Mouse (Mus musculus): ENCODE data around the gene Gm10959. TPM values are rescaled to one million over a fixed set of nuclear protein-coding genes. Genes with fewer than 3 reads are reported as not detected.

Gm10959 gene
- polyA plus RNA-seq, 1 experiment, result not detected

DNA sequence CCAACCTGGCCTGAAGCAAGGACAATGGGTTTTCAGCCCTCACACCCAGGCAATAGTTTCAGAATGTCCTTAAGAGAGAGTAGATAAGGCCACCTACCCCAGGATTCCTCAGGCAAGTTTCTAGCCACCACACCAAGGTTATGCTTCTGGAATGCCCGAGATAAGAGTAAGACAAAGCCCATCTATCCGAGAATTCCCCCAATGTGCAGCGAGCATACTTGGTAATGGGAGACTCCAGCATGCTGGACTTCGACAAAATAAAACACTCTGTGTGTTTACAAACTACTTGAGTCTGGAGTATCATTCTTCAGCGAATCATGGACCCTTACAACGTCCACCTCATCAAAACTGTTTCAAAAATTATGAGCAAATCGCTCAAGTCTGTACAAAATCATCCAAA, 4.0 kb upstream of the Gm10959 start:
- TF ChIP-seq GATA1 (IDR thresholded peaks at IDR 0.05; ENCODE audit: borderline replicate concordance, low read length) (no peak), FLI1 (IDR thresholded peaks at IDR 0.05; ENCODE audit: low read length) (no peak)
- Histone ChIP-seq H3K4me3 (replicated peaks) (no peak overlapping the region), H3K4me1 (peaks cover 44% of the 10 kb centered on the region), H3K36me3 (replicated peaks; ENCODE audit: low read length) (peaks cover 17% of the 10 kb centered on the region), H3K9me3 (no peaks in the 10 kb centered on the region), H3K27me3 (replicated peaks) (no peaks in the 10 kb centered on the region)

DNA sequence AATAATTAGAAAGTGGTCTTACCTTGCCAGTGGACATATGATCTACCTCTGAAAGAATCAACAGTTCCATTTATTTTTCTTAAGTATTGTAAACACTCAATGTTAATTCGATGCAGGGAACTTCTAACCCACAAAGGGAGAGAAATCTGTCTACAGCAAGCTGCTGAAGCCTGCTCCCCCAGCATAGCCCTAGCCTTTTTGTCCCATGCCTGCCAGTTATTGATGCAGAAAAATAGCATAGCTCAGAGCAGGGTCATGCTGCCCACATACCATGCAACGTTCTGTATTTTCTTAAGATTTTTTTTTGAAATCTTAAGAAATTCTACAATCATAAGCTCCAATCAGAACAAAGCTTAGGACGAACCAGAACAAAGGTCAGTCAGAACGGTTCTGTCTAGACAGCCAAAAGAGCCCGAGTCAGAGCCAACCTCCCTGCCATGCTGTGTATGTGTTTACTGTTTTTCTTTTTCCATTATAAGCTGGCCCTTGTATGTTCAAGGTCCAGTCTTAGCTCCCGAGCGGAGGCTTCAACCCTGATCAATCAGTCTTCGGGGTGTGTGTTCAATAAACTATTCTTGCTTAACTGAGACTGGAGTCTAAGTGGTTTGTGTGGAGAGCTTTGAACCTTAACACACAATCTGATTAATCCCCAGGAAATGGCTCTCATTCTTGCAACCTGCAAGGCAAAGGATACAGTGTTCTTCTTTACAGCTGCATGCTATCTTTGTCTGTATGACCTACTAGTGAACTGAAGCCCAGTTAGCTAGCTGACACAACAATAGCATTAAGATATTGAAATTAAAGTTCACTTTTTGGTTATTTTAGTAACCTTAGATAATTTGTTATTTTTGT, 2.7 kb upstream of the Gm10959 start:
- Histone ChIP-seq H3K4me1 (peaks cover 44% of the 10 kb centered on the region), H3K9me3 (no peaks in the 10 kb centered on the region), H3K4me3 (replicated peaks) (no peak overlapping the region), H3K27me3 (replicated peaks) (no peaks in the 10 kb centered on the region), H3K36me3 (replicated peaks; ENCODE audit: low read length) (peaks cover 9% of the 10 kb centered on the region)
- TF ChIP-seq GATA1 (IDR thresholded peaks at IDR 0.05; ENCODE audit: borderline replicate concordance, low read length) (no peak), FLI1 (IDR thresholded peaks at IDR 0.05; ENCODE audit: low read length) (no peak)

DNA sequence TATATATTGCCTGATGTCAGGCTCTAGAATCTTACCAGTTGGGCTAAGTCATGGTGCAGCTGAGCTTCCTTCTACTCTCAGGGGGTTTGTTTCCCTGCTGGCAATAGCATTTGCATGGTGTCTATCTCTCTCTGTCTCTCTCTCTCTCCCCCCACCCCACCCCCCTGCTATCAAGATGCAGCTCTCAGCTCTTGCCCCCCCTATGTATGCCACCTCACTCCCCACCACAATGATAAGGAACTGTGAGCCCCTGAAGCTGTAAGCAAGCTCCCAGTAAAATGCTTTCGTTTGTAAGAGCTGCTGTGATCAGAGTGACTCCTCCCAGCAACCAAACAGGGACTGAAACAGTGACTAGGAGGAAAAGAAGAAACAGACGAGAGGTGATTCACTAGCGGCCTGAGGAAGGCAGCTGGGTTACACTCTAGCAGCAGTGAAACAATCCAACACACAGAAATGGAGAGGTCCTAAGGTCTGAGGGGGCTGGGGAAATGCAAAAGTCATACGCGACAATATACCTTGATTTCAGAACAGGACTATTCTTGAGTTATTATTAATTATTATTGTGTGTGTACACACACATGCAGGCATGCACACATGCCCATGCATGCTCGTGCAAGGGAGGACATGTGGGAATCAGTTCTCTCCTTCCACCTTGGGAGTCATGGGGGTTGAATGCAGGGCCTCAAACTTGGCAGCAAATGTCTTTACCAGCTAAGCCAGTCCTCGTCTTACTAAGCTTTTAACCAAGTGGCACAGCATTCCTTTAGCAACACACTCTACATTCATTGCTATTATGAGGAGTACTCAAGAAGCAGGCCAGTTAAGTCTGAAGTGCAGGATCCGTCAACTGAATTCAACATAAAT, 1.6 kb upstream of the Gm10959 start:
- no peaks in the 10 kb centered on the region for H3K9me3 ChIP-seq
- no peaks in the 10 kb centered on the region for H3K36me3 ChIP-seq (replicated peaks; ENCODE audit: low read length)
- H3K4me3 ChIP-seq (replicated peaks), result no peak overlapping the region
- TF ChIP-seq FLI1 (IDR thresholded peaks at IDR 0.05; ENCODE audit: low read length) (no peak), GATA1 (IDR thresholded peaks at IDR 0.05; ENCODE audit: borderline replicate concordance, low read length) (no peak)
- no peaks in the 10 kb centered on the region for H3K27me3 ChIP-seq (replicated peaks)
- peaks cover 35% of the 10 kb centered on the region for H3K4me1 ChIP-seq

GRCm38 (mm10) chr3:122918672-122919071, 488 bp downstream of the Gm10959 start:
- H3K27me3 ChIP-seq (replicated peaks), result no peaks in the 10 kb centered on the region
- H3K4me1 ChIP-seq, result peaks cover 40% of the 10 kb centered on the region
- TF ChIP-seq FLI1 (IDR thresholded peaks at IDR 0.05; ENCODE audit: low read length) (no peak), GATA1 (IDR thresholded peaks at IDR 0.05; ENCODE audit: borderline replicate concordance, low read length) (no peak)
- no peaks in the 10 kb centered on the region for H3K36me3 ChIP-seq (replicated peaks; ENCODE audit: low read length)
- H3K9me3 ChIP-seq, result no peaks in the 10 kb centered on the region
- H3K4me3 ChIP-seq (replicated peaks), result no peak overlapping the region

DNA sequence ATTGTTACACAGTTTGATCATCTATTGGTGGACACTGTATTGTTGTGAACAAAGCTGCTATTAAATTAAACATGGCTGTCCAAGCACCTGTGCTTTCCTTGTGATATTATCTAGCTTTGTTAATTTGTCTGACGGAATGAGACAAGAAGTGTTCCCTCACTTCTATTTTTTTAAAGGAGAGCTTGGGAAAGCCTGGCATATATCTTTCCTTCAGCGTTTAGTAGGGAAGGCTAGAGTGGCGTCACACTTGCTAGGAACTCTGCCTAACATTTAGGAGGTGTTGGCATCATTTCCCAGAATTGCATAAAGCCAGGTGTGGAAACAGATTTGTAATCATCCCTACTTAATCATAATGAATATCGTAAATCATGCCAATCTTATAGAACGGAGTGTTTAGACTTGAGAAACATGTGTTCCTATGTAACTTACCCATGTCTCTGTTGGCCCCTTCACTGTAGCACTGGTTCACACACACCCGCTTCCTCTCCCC, 2.9 kb downstream of the Gm10959 start:
- Histone ChIP-seq H3K9me3 (no peaks in the 10 kb centered on the region), H3K4me3 (replicated peaks) (no peak overlapping the region), H3K27me3 (replicated peaks) (no peaks in the 10 kb centered on the region), H3K36me3 (replicated peaks; ENCODE audit: low read length) (no peaks in the 10 kb centered on the region), H3K4me1 (peaks cover 30% of the 10 kb centered on the region)
- TF ChIP-seq GATA1 (IDR thresholded peaks at IDR 0.05; ENCODE audit: borderline replicate concordance, low read length) (no peak), FLI1 (IDR thresholded peaks at IDR 0.05; ENCODE audit: low read length) (no peak)

DNA sequence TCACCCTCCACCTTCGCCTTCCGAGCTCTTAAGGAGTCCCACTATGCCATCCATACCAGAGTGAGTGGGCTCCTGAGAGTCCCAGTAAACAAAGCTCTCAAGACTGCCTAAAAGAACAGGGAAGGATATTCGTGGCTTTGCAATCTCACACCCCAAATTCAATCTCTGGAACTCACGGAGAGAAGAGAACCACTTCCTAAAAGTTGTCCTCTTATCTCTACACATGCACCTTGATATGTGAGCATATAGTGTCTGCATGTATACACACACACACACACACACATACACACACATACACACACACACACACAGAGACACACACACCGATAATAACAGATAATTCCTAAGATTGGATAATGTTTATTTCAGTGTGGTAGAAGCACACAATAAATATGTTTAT, 3.7 kb downstream of the Gm10959 start:
- Histone ChIP-seq H3K4me1 (peaks cover 23% of the 10 kb centered on the region), H3K36me3 (replicated peaks; ENCODE audit: low read length) (no peaks in the 10 kb centered on the region), H3K9me3 (no peaks in the 10 kb centered on the region), H3K27me3 (replicated peaks) (no peaks in the 10 kb centered on the region), H3K4me3 (replicated peaks) (no peak overlapping the region)
- no peak for TF ChIP-seq GATA1 (IDR thresholded peaks at IDR 0.05; ENCODE audit: borderline replicate concordance, low read length)
- TF ChIP-seq FLI1 (IDR thresholded peaks at IDR 0.05; ENCODE audit: low read length), result no peak

- Histone ChIP-seq H3K36me3 (replicated peaks; ENCODE audit: low read length) (peaks cover 6% of the 10 kb centered on the region), H3K4me3 (replicated peaks) (no peak overlapping the region), H3K4me1 (peaks cover 8% of the 10 kb centered on the region; the same call in 1 of the 2 replicates), H3K27me3 (replicated peaks) (no peaks in the 10 kb centered on the region), H3K9me3 (peaks cover 20% of the 10 kb centered on the region)
- no peak for TF ChIP-seq GATA1 (IDR thresholded peaks at IDR 0.05; ENCODE audit: borderline replicate concordance, low read length)
- no peak for TF ChIP-seq FLI1 (IDR thresholded peaks at IDR 0.05; ENCODE audit: low read length)
Observed at GRCm38 (mm10) chr3:122907841-122908240, 11.3 kb downstream of the Gm10959 start.

DNA sequence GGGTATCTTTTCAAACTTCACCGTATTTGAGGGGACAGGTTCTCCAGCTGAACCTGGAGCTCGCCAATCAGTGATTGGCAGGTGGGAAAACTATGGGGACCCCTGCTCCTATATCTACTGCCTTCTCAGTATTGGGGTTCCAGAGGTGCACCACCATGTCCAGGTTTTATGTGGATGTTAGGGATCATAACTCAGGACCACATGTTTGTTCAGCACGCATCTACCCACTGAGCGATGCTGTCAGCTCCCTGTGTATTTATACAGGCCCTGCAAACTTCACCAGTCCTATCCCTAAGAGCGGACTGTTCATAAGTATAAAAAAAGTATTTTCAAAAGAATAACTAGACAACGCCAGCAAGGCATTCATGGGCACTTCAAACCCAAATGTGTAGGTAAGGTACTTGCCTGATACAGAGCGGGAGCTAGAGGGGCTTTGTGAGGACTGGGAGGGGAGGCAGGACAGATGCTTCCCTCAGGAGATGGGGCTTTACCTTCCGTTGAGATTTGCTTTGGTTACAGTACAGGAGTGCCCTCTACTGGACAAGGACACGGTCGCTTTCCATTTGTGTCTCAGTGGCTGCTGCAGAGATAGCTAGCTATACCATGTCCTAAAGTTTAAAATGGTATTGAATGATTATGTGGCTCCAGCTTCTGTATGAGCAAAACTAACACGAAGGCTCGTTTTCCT, 15.3 kb downstream of the Gm10959 start:
- Histone ChIP-seq H3K4me3 (replicated peaks) (no peak overlapping the region), H3K9me3 (peaks cover 17% of the 10 kb centered on the region)
- TF ChIP-seq GATA1 (IDR thresholded peaks at IDR 0.05; ENCODE audit: borderline replicate concordance, low read length) (no peak), FLI1 (IDR thresholded peaks at IDR 0.05; ENCODE audit: low read length) (no peak)

DNA sequence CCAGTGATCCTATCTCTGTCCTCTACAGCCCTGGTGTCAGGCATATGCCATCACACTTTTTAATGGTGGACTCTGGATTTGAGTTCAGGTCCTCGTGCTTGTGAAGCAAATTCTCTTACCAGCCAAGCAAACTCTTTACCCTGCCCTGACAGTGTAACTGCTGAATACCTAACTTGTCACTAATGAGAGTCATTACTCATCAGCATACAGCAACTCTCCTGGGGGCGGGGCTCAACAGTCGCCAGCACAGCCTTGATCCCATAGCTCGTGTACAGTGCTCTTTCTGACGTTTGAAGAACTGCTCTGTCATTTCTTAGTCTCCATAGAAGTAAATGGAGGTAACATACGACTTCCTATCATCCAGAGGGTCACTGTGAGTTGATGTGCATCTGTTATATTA, 20.9 kb downstream of the Gm10959 start:
- Histone ChIP-seq H3K36me3 (replicated peaks; ENCODE audit: low read length) (no peaks in the 10 kb centered on the region), H3K27me3 (replicated peaks) (no peaks in the 10 kb centered on the region), H3K4me1 (no peaks in the 10 kb centered on the region), H3K4me3 (replicated peaks) (no peak overlapping the region), H3K9me3 (no peaks in the 10 kb centered on the region)
- TF ChIP-seq GATA1 (IDR thresholded peaks at IDR 0.05; ENCODE audit: borderline replicate concordance, low read length) (no peak), FLI1 (IDR thresholded peaks at IDR 0.05; ENCODE audit: low read length) (no peak)

More for the DNA sequence above, 15.3 kb downstream of the Gm10959 start:
- Histone ChIP-seq H3K27me3 (replicated peaks) (no peaks in the 10 kb centered on the region), H3K4me1 (peaks cover 8% of the 10 kb centered on the region; the same call in 1 of the 2 replicates), H3K36me3 (replicated peaks; ENCODE audit: low read length) (peaks cover 6% of the 10 kb centered on the region)
